Mouse (Mus musculus): Measurements from ENCODE around the gene Tax1bp1.

DNA sequence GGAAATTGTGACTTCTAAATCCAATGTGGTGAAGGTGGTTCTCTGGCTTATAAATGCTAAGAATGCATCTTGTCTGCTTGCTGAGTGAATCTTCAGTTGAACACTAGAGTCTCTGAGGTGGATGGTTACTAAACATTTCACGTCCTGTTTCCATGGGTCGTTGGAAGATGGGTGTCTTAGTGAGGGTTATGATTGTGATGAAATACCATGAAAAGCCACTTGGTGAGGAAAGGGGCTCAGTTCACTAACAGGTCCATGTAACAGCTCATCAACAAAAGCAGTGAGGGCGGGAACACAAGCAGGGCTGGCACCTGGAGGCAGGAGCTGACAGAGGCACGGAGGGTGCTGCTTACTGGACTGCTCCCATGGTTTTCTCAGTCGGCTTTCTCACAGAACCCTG, 59.6 kb downstream of the Tax1bp1 start:
- no peak for TF ChIP-seq CTCF (IDR thresholded peaks at IDR 0.05; ENCODE audit: control insufficient read depth, insufficient read depth, low read length)
- TF ChIP-seq POLR2A (IDR thresholded peaks at IDR 0.05; ENCODE audit: borderline replicate concordance, control insufficient read depth, low read depth, low read length), result no peak
